Mouse (Mus musculus) bone marrow, adult 2 months (tissue): Measurements from ENCODE around the gene Arhgap21.

Experiments used
- CTCF ChIP-seq: fragments of 200-500 bp; IDR thresholded peaks from 2 replicates; pipeline ENCODE4 v1.5.1; 2011; ENCODE audit warnings: low read length, control low read depth; ENCODE audit not compliant: control insufficient read depth, insufficient read depth
- POLR2A ChIP-seq: fragments of 200-500 bp; IDR thresholded peaks from 2 replicates; pipeline ENCODE4 v1.6.1; 2011; ENCODE audit warnings: low read depth, mild to moderate bottlenecking, control low read depth, low read length, borderline replicate concordance; ENCODE audit not compliant: control insufficient read depth

DNA sequence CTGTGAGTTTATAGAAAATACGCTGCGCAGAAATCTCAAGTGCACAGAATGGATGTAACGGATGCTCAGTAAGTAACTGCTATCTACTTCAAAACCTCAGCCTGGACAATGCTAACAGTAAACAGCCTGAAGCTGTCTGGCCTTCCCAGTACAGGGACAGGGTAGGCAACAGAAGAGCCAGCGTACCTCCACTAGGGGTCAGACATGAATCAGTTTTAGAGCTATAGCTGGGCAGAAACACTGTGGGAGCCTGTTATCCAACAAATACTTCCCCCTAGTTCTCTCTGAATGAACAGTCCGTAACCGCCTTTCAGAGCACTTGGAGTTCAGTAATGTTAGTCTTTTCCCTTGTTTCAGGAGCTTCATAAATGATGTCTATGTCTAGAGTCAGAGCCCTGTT, 70.0 kb downstream of the Arhgap21 start:
- peak; percentile 65 for TF ChIP-seq CTCF
- no peak for TF ChIP-seq POLR2A
